Mouse (Mus musculus) mature B cell (primary cell): ENCODE measurements around the gene Arhgef25.

Experiments
- in situ Hi-C: fragments of 300-500 bp; cut with MboI; formaldehyde crosslinking; loops from 2 replicates; pipeline ENCODE4 v1.14.3; 2019

The Arhgef25 gene

DNA sequence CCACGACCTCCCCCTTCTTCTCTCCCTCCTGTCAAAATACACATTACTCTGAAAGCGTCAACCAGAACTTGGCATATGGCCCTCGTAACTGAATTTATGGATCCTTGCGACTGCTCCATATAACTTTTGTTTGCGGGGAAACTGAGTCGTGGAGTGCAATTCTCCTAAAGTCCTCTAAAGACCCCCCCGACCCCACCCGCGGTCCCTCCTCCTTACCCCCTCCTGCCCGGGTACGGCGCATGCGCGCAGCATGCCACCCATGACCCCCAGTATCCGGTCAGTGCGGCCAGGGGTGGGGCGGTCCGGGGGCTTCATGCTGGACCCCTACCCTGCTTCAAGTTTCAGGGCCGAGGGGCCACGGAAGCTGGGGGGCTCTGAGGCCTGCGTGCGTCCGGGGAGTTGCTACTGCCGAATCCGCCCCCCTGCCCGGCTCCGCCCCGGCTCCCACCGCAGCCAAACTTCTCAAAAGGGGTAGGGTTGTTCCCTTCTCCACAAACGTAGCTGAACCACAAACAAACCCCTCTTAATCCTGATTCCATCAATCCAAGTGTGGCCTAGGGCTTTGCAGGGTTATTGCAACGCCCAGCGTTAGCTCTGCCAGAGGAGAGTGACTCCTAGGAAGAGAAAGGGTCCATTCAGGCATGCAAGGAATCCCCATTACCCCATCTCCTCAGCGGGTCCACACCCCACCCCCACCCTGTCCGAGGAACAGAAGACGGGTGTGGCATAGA lies at the start of gene Arhgef25:
Gene Arhgef25, minus strand, starts transcription at position 433 of the 731 bp plus-strand sequence.
- in situ Hi-C loops: no loop called here

DNA sequence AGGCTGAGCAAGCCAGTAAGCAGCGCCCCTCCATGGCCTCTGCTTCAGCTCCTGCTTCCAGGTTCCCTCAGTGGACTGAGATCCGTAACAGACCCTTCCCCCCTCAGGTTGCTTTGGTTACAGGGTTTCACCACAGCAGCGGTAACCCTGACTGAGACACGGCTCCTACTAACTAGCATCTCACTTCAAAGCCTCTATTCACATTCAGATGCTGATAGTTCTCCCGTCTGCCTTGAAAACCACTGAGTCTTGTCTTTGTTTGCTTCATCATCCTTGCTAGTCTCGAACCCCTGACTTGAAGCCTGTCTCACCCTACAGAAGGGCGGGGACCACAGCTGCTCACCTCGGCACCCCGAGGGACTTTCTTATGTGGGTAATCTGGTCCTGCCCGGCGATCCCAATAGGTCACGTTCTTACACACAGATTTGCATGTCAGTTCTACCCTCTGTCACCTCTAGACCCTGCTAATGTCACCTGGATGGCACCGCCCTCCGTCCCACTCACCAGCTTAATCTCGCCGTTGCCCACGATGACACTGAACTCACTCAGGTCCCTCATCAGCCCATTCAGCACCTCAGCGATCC lies 48.5 kb upstream of the Arhgef25 start:
- in situ Hi-C loops: no loop called here

DNA sequence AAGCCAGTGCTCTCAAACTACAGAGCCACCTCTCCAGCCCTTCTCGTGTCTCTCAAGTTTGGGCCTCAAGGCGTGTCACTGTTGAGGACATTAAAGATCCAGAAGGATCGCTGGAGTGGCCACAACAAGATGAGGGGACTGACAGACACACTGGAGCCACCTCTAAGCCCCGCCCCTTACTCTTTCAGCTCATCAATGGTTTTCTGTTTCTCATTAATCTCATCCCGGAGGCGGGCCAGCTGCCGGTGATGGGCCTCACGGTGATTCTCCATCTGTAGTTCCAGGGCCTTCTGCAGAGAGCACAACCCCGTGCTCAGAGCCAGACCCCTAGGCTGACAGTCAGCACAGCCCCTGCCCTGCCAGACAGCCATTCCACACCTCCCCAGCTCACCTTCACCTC lies 46.7 kb upstream of the Arhgef25 start:
- in situ Hi-C loops: no loop called here

DNA sequence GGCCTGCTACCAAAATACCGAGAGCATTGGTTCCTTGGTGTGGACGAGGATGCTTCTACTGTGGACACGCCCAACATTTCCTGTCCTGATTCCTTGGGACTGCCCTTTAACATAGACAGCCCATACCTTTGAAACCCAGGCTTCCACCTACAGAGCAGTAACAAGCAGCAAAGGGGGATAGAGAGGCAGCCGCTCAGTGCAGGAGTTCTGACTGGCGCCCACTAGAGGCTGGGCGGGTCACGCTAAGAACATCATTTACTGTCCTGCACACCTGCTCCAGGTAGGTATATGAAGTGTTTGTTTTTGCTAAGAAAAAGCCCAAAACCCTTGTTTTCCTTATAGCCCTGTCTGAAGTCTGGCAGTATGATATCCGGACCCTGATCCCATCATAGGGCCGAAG lies 43.3 kb upstream of the Arhgef25 start:
- in situ Hi-C loops: no loop called here

DNA sequence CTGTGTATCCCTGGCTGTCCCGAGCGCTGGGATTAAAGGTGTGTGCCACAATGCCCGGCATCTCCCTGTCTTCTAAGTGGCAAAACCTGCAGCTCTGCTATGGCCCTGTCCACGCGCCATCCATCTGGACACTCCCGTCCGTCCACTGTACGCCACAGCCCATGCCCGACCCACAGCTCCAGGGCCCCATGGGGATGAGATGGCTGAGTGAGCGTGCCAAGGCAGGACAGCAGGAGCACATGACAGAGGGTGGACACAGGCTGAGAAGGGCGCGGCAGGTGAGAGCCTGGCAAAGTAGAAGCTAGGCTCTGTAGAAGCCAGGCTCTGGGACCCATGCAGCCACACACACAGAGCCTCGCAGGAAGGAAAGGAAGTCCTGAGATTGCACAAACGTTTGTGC lies 41.9 kb upstream of the Arhgef25 start:
- in situ Hi-C loops: no loop called here

DNA sequence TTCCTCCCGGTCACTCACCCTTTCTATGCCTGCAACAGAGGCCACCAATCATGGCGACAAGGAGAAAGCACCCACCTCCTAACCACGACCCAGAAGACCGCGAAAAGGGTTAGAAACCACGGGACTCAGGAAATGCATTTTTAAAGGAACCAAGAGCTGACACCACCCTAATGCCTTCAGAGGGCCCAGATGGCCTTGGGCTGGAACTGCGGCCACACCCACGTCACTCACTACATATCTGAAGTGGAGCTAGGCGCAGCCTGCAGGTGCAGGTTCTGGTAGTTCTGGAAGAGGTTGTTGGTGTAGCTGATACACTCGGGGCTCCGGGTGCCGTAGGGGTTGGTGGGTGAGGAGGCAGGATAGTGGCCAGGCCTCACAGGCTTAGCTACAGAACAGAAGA lies 40.8 kb upstream of the Arhgef25 start:
- in situ Hi-C loops: no loop called here

DNA sequence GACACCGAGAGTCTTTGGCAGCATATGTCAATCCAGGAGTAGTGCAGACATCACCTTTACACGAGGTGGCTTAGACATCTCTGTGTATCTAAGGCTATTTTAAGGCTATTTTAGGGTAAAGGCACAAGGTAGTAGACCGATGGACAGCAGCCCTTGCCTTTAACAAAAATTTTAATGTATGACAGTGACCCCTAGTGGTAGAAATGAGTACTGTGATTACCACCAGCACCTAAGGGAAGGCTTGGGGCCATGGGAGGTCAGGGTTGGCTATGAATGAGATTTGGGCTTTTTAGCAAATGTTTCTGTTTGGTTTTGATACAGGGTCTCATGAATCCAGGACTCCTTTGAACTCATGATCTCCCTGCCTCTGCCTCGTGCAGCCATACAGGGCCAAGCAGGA lies 39.0 kb upstream of the Arhgef25 start:
- in situ Hi-C loops: loop anchor here (10.0 kb wide), 1 partner anchor 54 kb away; no protein-coding TSS in a partner anchor

GRCm38 (mm10) chr10:127227163-127227562 lies 37.3 kb upstream of the Arhgef25 start:
- in situ Hi-C loops: loop anchor here (10.0 kb wide), 1 partner anchor 52 kb away; no protein-coding TSS in a partner anchor

GRCm38 (mm10) chr10:127226318-127226895 lies 36.5 kb upstream of the Arhgef25 start:
- in situ Hi-C loops: loop anchor here (10.0 kb wide), 1 partner anchor 52 kb away; no protein-coding TSS in a partner anchor

DNA sequence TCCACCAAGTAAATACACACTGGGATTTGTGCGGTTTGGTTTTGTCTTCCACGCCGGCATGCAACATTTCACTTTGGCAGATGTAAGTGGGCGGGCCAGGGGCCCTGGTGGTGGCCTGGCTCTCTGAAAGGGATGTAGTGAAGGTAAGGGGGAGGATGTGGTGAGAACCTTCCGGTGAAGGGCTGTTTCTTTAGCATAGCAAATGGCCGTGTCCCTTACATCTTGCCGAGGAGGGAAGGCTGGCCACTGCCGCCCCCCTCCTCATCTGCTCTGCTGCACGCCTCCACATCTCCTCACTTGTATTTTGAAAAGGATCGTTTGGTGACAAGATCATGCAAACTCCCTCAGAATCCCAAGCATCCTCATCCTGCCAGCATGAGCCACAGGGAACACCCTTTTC lies 35.8 kb upstream of the Arhgef25 start:
- in situ Hi-C loops: loop anchor here (10.0 kb wide), 1 partner anchor 51 kb away; no protein-coding TSS in a partner anchor

- in situ Hi-C loops: loop anchor here (10.0 kb wide), 1 partner anchor 50 kb away; no protein-coding TSS in a partner anchor
These were observed 35.3 kb upstream of the Arhgef25 start for GRCm38 (mm10) chr10:127225213-127225612.

- in situ Hi-C loops: no loop called here
These were observed 28.5 kb upstream of the Arhgef25 start for GRCm38 (mm10) chr10:127218339-127218738.

DNA sequence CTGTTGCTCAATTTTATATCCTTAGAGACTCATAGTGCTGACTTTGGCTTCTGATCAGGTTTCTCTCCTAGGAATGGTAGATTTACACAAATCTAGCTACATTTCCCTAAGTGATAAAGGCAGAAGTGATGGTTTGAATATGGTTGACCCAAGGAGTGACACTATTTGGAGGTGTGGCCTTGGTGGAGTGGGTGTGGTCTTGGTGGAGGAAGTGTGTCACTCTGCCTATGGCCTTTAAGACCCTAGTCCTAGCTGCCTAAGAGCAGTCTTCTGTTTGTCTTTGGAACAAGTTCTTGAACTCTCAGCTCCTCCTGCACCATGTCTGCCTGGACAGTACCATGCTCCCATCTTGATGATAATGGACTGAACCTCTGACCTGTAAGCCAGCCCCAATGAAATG lies 27.3 kb upstream of the Arhgef25 start:
- in situ Hi-C loops: no loop called here

DNA sequence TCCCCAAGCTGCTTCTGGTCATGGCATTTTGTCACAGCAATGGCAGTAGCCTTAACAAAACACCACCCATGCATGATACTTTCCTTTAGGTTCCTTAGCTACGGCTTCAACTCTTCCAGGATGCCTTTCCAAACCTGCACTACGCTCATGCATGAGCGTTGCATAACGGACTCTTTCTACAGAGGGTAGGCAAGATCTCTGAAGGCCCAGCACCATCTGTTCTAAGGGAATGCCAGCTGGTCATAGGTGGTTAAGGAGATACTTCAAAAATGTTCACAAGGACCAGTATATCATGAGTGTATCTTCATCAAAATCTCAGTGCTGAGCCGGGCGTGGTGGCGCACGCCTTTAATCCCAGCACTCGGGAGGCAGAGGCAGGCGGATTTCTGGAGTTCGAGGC lies 26.6 kb upstream of the Arhgef25 start:
- in situ Hi-C loops: no loop called here

DNA sequence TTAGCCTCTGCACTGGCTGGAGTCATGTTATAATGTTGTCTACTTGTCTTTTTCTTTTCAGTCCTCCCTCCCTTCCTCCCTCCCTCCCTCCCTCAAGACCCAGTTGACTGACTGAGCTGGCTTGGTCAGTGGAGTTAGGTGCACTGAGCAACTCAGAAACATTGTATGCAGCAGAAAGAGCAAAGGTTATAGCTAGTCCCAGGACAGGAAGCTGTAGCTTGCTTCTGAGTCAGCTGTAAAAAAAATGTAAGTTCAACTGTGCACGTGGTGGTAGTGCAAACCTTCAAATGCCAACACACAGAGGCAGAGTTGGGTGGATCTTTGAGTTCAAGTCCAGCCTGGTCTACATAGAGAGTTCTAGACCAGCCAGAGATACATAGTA lies 24.5 kb upstream of the Arhgef25 start:
- in situ Hi-C loops: no loop called here

DNA sequence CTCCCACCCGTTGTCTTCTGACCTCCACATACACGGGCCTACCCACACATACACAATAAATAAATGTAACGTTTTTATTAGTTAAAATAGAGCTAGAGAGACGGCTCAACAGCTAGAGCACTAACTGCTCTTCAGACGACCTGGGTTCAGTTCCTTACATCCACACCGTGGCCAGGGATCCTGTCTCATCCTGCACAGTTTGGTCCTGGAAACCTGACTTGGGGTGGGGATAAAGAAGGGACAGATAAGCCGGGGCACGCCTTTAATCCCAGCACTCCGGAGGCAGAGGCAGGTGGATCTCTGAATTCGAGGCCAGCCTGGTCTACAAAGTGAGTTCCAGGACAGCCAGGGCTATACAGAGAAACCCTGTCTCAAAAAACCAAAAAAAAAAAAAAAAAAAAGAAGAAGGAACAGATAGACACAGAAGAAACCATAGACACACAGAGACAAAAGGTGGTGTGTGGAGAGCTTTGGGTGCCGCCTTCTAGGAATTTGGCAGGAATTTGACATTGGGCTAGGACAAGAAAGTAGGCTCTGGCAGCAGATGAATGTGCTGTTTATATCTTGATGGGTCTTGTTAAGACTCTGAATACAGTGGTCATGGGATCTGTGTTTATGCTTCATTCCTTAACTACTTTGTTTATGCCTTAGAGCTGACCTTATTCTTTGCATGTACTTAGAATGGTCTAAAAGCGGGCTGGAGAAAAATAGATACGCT lies 24.0 kb upstream of the Arhgef25 start:
- in situ Hi-C loops: no loop called here

DNA sequence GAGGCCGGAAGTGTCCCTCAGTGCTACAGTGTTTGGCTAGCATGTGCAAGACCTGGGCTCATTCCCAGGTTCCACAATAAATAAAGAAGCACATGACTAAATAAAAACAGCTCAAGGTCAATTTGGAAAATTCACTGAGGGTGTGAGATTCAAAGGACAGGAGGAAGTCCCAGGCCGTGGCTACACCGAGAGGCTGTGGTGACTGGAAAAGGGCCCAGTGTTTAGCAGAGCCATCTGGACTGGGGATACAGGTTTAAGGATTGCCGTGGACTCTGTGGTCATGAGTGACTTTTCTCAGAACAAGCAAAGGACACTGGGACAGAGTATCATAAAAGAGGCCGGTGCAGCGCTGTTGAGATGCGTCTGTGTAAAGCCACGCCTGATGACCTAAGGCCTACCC lies 23.4 kb upstream of the Arhgef25 start:
- in situ Hi-C loops: no loop called here

- in situ Hi-C loops: no loop called here
These were observed 21.6 kb upstream of the Arhgef25 start, which contains the start of gene Pip4k2c for GRCm38 (mm10) chr10:127211414-127211854. Gene Pip4k2c, minus strand, starts transcription at chr10:127211585.

GRCm38 (mm10) chr10:127210961-127211405 lies 21.1 kb upstream of the Arhgef25 start:
- in situ Hi-C loops: no loop called here

GRCm38 (mm10) chr10:127209928-127210570 lies 20.2 kb upstream of the Arhgef25 start:
- in situ Hi-C loops: no loop called here

DNA sequence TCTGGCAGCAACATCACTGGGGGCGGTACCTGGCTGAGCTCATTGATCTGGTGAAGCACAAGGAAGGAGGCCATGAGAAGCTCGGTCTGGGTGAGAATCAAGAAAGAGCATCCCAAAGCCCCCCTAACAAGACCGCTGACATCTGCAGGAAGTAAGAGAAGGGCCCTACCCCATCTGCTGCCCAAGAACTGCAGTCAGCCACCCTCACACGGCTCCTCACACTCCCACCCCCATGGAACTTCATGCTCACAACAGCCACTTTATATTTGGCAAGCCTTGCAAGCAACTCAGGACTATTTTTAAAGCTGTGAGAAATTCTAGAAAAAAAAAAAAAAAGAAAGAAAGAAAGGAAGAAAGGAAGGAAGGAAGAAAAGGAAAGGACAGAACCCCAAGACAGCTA lies 19.0 kb upstream of the Arhgef25 start:
- in situ Hi-C loops: no loop called here

GRCm38 (mm10) chr10:127205373-127205772 lies 15.5 kb upstream of the Arhgef25 start:
- in situ Hi-C loops: no loop called here
